Mouse (Mus musculus) ES-E14 (cell line): ENCODE measurements around the gene Sulf2.

ENCODE experiments used
- HCFC1 ChIP-seq: IDR thresholded peaks from 2 replicates; pipeline ENCODE4 v1.6.1; 2012; ENCODE audit warnings: low read length, inconsistent platforms, borderline replicate concordance; ENCODE audit not compliant: insufficient read depth
- MAFK ChIP-seq: IDR thresholded peaks from 2 replicates; pipeline ENCODE4 v1.6.1; 2014; ENCODE audit warnings: mild to moderate bottlenecking, low read depth, low read length, inconsistent platforms; ENCODE audit not compliant: insufficient read depth
- ZC3H11A ChIP-seq: IDR thresholded peaks from 2 replicates; pipeline ENCODE4 v1.6.1; 2012; ENCODE audit warnings: low read depth, mild to moderate bottlenecking, inconsistent platforms, low read length, borderline replicate concordance
- ZNF384 ChIP-seq: IDR thresholded peaks from 2 replicates; pipeline ENCODE4 v1.6.1; 2012; ENCODE audit warnings: low read depth, low read length, inconsistent platforms

DNA sequence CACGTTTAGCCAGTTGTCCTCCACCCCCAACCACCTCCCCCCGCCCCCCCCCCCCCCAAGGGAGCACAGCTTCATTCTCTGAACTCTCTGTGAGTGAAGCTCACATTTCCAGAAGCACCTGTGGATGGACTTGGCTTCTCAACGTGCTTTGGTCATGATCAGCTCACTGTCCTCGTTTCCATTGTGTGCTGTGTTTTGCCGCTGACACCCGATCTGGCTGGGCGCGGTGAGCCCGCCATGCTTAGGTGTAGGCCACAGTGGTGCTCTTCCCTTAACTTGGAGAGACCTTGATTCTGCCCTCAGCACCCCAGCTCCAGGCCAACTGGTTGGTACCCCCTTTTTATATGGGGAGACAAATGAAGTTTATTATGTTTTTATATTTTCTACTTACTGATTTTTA lies 83.6 kb downstream of the Sulf2 start:
- TF ChIP-seq ZC3H11A (no peak), ZNF384 (no peak), HCFC1 (no peak), MAFK (no peak)
